Mouse (Mus musculus): ENCODE data around the gene Col24a1. TPM values are rescaled to one million over a fixed set of nuclear protein-coding genes. Genes with fewer than 3 reads are reported as not detected.

The Col24a1 gene
- polyA plus RNA-seq, 1 experiment = 9.0 TPM

GRCm38 (mm10) chr3:145293623-145294307 lies 1.5 kb downstream of the Col24a1 start:
- TF ChIP-seq CTCF (IDR thresholded peaks at IDR 0.05; ENCODE audit: extremely low read depth, insufficient read depth, low read length) = no peak
- no peak for TF ChIP-seq POLR2A (IDR thresholded peaks at IDR 0.05; ENCODE audit: extremely low read depth, insufficient read depth, low read length)

GRCm38 (mm10) chr3:145299980-145300591 lies 7.8 kb downstream of the Col24a1 start:
- no peaks in the 10 kb centered on the region for H3K4me1 ChIP-seq (ENCODE audit: control insufficient read depth, insufficient read depth, low read length)
- TF ChIP-seq POLR2A (IDR thresholded peaks at IDR 0.05; ENCODE audit: extremely low read depth, insufficient read depth, low read length) = no peak
- no peak for TF ChIP-seq CTCF (IDR thresholded peaks at IDR 0.05; ENCODE audit: extremely low read depth, insufficient read depth, low read length)
- no peak overlapping the region for H3K4me3 ChIP-seq (ENCODE audit: insufficient read depth, low read length)
- no peak overlapping the region for H3K27ac ChIP-seq (ENCODE audit: insufficient read depth, low read length)

More at GRCm38 (mm10) chr3:145293623-145294307, 1.5 kb downstream of the Col24a1 start:
- no peak overlapping the region for H3K27ac ChIP-seq (ENCODE audit: insufficient read depth, low read length)
- peaks cover 2% of the 10 kb centered on the region for H3K4me1 ChIP-seq (ENCODE audit: control insufficient read depth, insufficient read depth, low read length)
- peak overlapping the region; percentile 10; the same call in 1 of the 2 replicates for H3K4me3 ChIP-seq (ENCODE audit: insufficient read depth, low read length)

- Histone ChIP-seq H3K4me1 (ENCODE audit: control insufficient read depth, insufficient read depth, low read length) (no peaks in the 10 kb centered on the region), H3K27ac (ENCODE audit: insufficient read depth, low read length) (no peak overlapping the region), H3K4me3 (ENCODE audit: insufficient read depth, low read length) (no peak overlapping the region)
- TF ChIP-seq POLR2A (IDR thresholded peaks at IDR 0.05; ENCODE audit: extremely low read depth, insufficient read depth, low read length) = no peak
- TF ChIP-seq CTCF (IDR thresholded peaks at IDR 0.05; ENCODE audit: extremely low read depth, insufficient read depth, low read length) = no peak
These were observed 13.0 kb downstream of the Col24a1 start for GRCm38 (mm10) chr3:145305311-145305710.

GRCm38 (mm10) chr3:145307209-145307608 lies 14.9 kb downstream of the Col24a1 start:
- no peak overlapping the region for H3K27ac ChIP-seq (ENCODE audit: insufficient read depth, low read length)
- no peaks in the 10 kb centered on the region for H3K4me1 ChIP-seq (ENCODE audit: control insufficient read depth, insufficient read depth, low read length)
- TF ChIP-seq CTCF (IDR thresholded peaks at IDR 0.05; ENCODE audit: extremely low read depth, insufficient read depth, low read length) (no peak), POLR2A (IDR thresholded peaks at IDR 0.05; ENCODE audit: extremely low read depth, insufficient read depth, low read length) (no peak)
- H3K4me3 ChIP-seq (ENCODE audit: insufficient read depth, low read length) = no peak overlapping the region

GRCm38 (mm10) chr3:145320587-145321274 lies 28.5 kb downstream of the Col24a1 start:
- no peak overlapping the region for H3K27ac ChIP-seq (ENCODE audit: insufficient read depth, low read length)
- no peak for TF ChIP-seq POLR2A (IDR thresholded peaks at IDR 0.05; ENCODE audit: extremely low read depth, insufficient read depth, low read length)
- H3K4me1 ChIP-seq (ENCODE audit: control insufficient read depth, insufficient read depth, low read length) = no peaks in the 10 kb centered on the region
- H3K4me3 ChIP-seq (ENCODE audit: insufficient read depth, low read length) = no peak overlapping the region

- Histone ChIP-seq H3K27ac (ENCODE audit: insufficient read depth, low read length) (no peak overlapping the region), H3K4me1 (ENCODE audit: control insufficient read depth, insufficient read depth, low read length) (no peaks in the 10 kb centered on the region), H3K4me3 (ENCODE audit: insufficient read depth, low read length) (no peak overlapping the region)
- no peak for TF ChIP-seq CTCF (IDR thresholded peaks at IDR 0.05; ENCODE audit: extremely low read depth, insufficient read depth, low read length)
- no peak for TF ChIP-seq POLR2A (IDR thresholded peaks at IDR 0.05; ENCODE audit: extremely low read depth, insufficient read depth, low read length)
These were observed 33.1 kb downstream of the Col24a1 start for GRCm38 (mm10) chr3:145325402-145325801.

GRCm38 (mm10) chr3:145331642-145332041 lies 39.4 kb downstream of the Col24a1 start:
- Histone ChIP-seq H3K4me1 (ENCODE audit: control insufficient read depth, insufficient read depth, low read length) (no peaks in the 10 kb centered on the region), H3K27ac (ENCODE audit: insufficient read depth, low read length) (no peak overlapping the region), H3K4me3 (ENCODE audit: insufficient read depth, low read length) (no peak overlapping the region)
- TF ChIP-seq POLR2A (IDR thresholded peaks at IDR 0.05; ENCODE audit: extremely low read depth, insufficient read depth, low read length) = no peak
- TF ChIP-seq CTCF (IDR thresholded peaks at IDR 0.05; ENCODE audit: extremely low read depth, insufficient read depth, low read length) = no peak

GRCm38 (mm10) chr3:145334046-145334445 lies 41.8 kb downstream of the Col24a1 start:
- Histone ChIP-seq H3K27ac (ENCODE audit: insufficient read depth, low read length) (no peak overlapping the region), H3K4me3 (ENCODE audit: insufficient read depth, low read length) (no peak overlapping the region), H3K4me1 (ENCODE audit: control insufficient read depth, insufficient read depth, low read length) (no peaks in the 10 kb centered on the region)
- no peak for TF ChIP-seq POLR2A (IDR thresholded peaks at IDR 0.05; ENCODE audit: extremely low read depth, insufficient read depth, low read length)
- TF ChIP-seq CTCF (IDR thresholded peaks at IDR 0.05; ENCODE audit: extremely low read depth, insufficient read depth, low read length) = no peak

GRCm38 (mm10) chr3:145337161-145337560 lies 44.9 kb downstream of the Col24a1 start:
- H3K4me3 ChIP-seq (ENCODE audit: insufficient read depth, low read length) = no peak overlapping the region
- H3K27ac ChIP-seq (ENCODE audit: insufficient read depth, low read length) = no peak overlapping the region
- TF ChIP-seq POLR2A (IDR thresholded peaks at IDR 0.05; ENCODE audit: extremely low read depth, insufficient read depth, low read length) = no peak
- no peak for TF ChIP-seq CTCF (IDR thresholded peaks at IDR 0.05; ENCODE audit: extremely low read depth, insufficient read depth, low read length)
- no peaks in the 10 kb centered on the region for H3K4me1 ChIP-seq (ENCODE audit: control insufficient read depth, insufficient read depth, low read length)
